ENCODE assay signal across 16 mouse cellular contexts in the genomic region with DNA sequence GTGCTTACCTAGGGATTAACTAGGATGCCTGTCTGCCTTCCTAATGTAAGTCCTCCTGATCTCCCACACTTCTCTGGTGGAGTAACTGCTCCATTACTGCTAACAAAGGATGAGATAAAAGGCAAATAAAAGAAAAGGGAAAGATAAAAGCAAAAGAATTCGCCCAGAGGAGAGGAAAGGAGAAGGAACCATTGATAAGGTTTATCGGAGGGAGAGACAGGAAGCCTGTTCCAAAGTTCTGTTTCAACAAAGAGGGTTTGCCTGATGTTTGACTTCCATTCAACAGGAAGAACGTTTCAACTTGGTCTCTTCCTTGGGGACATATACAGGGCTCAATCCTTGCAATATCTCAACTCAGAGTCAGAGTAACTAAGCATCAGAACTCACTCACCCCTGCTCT.
"Had no signal": no experiment of that assay in that cellular context is flagged by ENCODE, and none has a peak within 500 bp of the region (broad histone marks: within the 10 kb centered on the region; RNA-seq: fewer than 3 reads in every experiment).

No protein-coding gene starts in this region.

- H3K27me3 ChIP-seq: liver, embryonic 15.5 days; midbrain, embryonic 15.5 days; neural tube, embryonic 13.5 days had no signal

- H3K4me3 ChIP-seq: layer of hippocampus, adult 2 months; left cerebral cortex, adult 2 months; liver, embryonic 15.5 days; midbrain, embryonic 15.5 days; neural tube, embryonic 13.5 days had no signal

- H3K36me3 ChIP-seq: liver, embryonic 15.5 days; midbrain, embryonic 15.5 days; neural tube, embryonic 13.5 days had no signal

- H3K9ac ChIP-seq: liver, embryonic 15.5 days; midbrain, embryonic 15.5 days; neural tube, embryonic 13.5 days had no signal

- H3K27ac ChIP-seq: layer of hippocampus, adult 2 months; left cerebral cortex, adult 2 months; liver, embryonic 15.5 days; midbrain, embryonic 15.5 days; neural tube, embryonic 13.5 days had no signal

- H3K4me2 ChIP-seq: liver, embryonic 11.5 days; liver, embryonic 15.5 days; midbrain, embryonic 15.5 days; neural tube, embryonic 13.5 days had no signal

- H3K9me3 ChIP-seq: liver, embryonic 15.5 days; midbrain, embryonic 15.5 days had no signal

- DNase-seq: kidney, postnatal 10 days; kidney, postnatal 4 days; lung, adult 2 months; lung, postnatal 36 days; retina, postnatal 1 day; right cerebral cortex, postnatal 4 days; spleen, adult 18-20 months; thymus, adult 18-20 months; thymus, postnatal 14 days had no signal

- H3K4me1 ChIP-seq: liver, embryonic 15.5 days; midbrain, embryonic 15.5 days; neural tube, embryonic 13.5 days had no signal

- ATAC-seq: lung, postnatal 0 days; midbrain, embryonic 15.5 days had no signal
